Mouse (Mus musculus) gastrocnemius, postnatal 4 days (tissue): ENCODE data around the gene Rhoc. TPM values are rescaled to one million over a fixed set of nuclear protein-coding genes. Genes with fewer than 3 reads are reported as not detected.
"Not testable (repeated sequence)": the region's sequence is repeated elsewhere in the genome, so short reads cannot be mapped to it uniquely, and the experiment has no call there.

ENCODE experiments used
- DNase-seq, 2 experiments: peaks; one replicate each; pipeline ENCODE4 v3.0.0; 2021 to 2022; ENCODE audit warnings: low spot score in 2 of 2, mixed read lengths in 2 of 2
- total RNA-seq, 2 experiments: library from RNA; stranded (reverse); gene quantifications; 2 replicates each; pipeline ENCODE4 v1.2.3; 2021

Gene Rhoc
- total RNA-seq, 2 experiments from 2014 or later = 169 to 187 TPM

- not testable (repeated sequence) for DNase-seq
Observed at GRCm38 (mm10) chr3:104813227-104813626, 25.1 kb downstream of the Rhoc start.

GRCm38 (mm10) chr3:104814746-104815145 is 26.6 kb downstream of the Rhoc start:
- no peak for DNase-seq

DNA sequence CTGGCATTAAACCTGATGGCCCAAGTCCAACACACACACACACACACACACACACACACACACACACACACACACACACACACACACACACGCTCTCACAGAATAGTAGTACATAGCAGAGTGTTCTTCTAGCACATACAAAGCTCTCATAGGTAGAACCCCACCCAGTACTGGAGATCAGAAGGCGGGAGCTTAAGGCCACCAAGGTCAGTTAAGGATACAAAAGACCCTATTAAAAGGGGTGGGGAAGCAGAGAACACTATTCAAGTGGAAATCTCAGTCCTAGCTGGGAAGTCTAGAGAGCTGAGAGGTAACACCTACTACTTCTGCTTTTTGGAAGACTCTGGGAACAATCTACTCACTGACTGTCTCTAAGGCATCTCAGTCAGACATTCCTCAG is 27.2 kb downstream of the Rhoc start:
- no peak for DNase-seq

DNA sequence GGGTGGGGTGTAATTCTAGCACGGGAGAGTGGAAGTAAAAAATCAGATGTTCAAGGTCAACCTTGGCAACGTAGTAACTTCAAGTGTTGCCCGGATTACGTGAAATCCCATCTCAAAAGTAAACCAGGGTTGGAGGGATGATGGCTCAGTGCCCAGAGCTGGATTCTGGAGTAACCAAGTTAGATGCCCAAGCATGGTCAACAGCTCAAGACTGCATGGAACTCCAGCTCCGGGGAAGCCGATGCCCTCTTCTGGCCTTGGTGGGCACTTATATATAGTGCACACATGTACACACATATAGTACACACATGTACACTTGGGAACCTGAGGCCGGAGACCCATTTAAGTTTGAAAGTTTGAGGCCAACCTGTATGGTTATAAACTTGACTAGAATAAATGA is 28.0 kb downstream of the Rhoc start:
- DNase-seq = no peak

- peak; percentile 64 to 72 for DNase-seq
Observed at GRCm38 (mm10) chr3:104817481-104817990, 29.4 kb downstream of the Rhoc start.

GRCm38 (mm10) chr3:104817991-104818748 is 30.0 kb downstream of the Rhoc start, which contains the start of gene Mov10:
Mov10 (minus strand) TSS chr3:104818563.
- DNase-seq = peak; percentile 51 to 76

GRCm38 (mm10) chr3:104818749-104819134 is 30.6 kb downstream of the Rhoc start:
- DNase-seq = no peak

DNA sequence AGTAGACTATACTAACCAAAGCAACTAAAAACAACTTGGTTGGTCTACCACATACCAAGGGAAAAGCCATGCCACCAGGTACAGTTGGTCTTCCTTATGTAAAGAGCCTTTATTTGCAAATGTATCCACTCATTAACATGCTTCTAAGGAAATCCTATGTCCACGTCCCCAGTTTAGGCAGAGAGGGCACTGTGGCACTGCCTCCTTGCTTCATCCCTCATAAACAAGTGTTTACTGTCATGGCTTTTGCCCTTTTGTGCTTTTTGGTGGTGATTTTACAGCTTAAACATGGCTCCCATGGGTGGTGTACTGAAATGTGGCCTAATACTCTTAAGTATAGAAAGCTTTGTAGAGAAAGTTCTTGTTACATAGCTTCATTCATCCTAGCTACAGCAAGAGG is 32.3 kb downstream of the Rhoc start:
- DNase-seq = no peak

DNA sequence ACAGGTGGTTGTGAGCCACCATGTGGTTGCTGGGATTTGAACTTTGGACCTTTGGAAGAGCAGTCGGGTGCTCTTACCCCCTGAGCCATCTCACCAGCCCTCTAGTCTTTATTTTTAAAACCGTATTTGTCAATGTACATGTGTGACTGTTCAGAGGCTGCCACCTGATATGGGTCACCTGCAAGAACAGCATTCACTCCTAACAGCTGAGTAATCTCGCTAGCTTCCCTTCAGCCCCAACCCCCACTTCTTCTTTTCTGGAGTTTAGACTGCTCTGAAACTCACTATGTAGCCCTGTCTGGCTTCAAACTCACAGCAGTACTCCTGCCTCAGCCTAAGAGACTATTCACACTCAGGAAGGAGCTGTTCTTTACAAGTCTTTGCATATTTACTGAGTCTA is 34.2 kb downstream of the Rhoc start:
- no peak for DNase-seq

GRCm38 (mm10) chr3:104835797-104836196 is 47.6 kb downstream of the Rhoc start:
- DNase-seq = no peak

GRCm38 (mm10) chr3:104841049-104841448 is 52.9 kb downstream of the Rhoc start:
- DNase-seq = no peak

Other genes with a start within 250 kb of the Rhoc start
- gene Slc16a1, start 149.7 kb upstream of the Rhoc start, total RNA-seq = 10 to 100 TPM; 28.5 to 36.1 TPM
- gene Ppm1j, start 7.3 kb upstream of the Rhoc start, total RNA-seq = 10 to 100 TPM; 19.0 to 26.8 TPM
- 1 to 10 TPM; 3.2 to 3.5 TPM for gene Fam19a3, start 6.5 kb upstream of the Rhoc start, total RNA-seq
- 10 to 100 TPM; 17.0 to 18.9 TPM for gene Mov10, start 30.2 kb downstream of the Rhoc start, total RNA-seq
- gene St7l, start 75.6 kb downstream of the Rhoc start, total RNA-seq = 10 to 100 TPM; 22.9 to 29.4 TPM
- gene Capza1, start 76.1 kb downstream of the Rhoc start, total RNA-seq = 10 to 100 TPM; 54.9 to 60.3 TPM
- 1 to 10 TPM; 3.2 to 3.4 TPM for gene Wnt2b, start 173.5 kb downstream of the Rhoc start, total RNA-seq